Mouse (Mus musculus) kidney, embryonic 16.5 days (tissue): ENCODE results near the gene Aplnr. TPM values are rescaled to one million over a fixed set of nuclear protein-coding genes. Genes with fewer than 3 reads are reported as not detected.
A peak's percentile ranks its signal among the peaks of the same experiment; 100 is the strongest.

ENCODE experiments used
- ATAC-seq: fragments of 200-750 bp; cut with Nextera tagmentation; 2 replicates; pipeline ENCODE4 v1.8.0; 2017; ENCODE audit warnings: moderate TSS enrichment; ENCODE audit not compliant: low FRiP score, low TSS enrichment
- H3K27ac ChIP-seq: fragments of 300-500 bp; sonication (generic); 2 replicates; pipeline ENCODE4 v1.5.1; 2014; ENCODE audit warnings: low read length
- H3K27me3 ChIP-seq: fragments of 300-500 bp; sonication (generic); 2 replicates; pipeline ENCODE4 v1.6.1; 2014; ENCODE audit warnings: low read length, control low read depth, mixed read lengths; ENCODE audit not compliant: insufficient read depth
- H3K36me3 ChIP-seq: fragments of 300-500 bp; sonication (generic); 2 replicates; pipeline ENCODE4 v1.6.1; 2014; ENCODE audit warnings: low read length, control low read depth, mixed read lengths; ENCODE audit not compliant: insufficient read depth
- H3K4me1 ChIP-seq: fragments of 300-500 bp; sonication (generic); 2 replicates; pipeline ENCODE4 v1.6.1; 2014; ENCODE audit warnings: low read length, control low read depth, mixed read lengths; ENCODE audit not compliant: insufficient read depth
- H3K4me2 ChIP-seq: fragments of 300-500 bp; sonication (generic); replicated peaks from 2 replicates; pipeline ENCODE4 v1.6.1; 2014; ENCODE audit warnings: low read depth, low read length
- H3K4me3 ChIP-seq: fragments of 300-500 bp; sonication (generic); 2 replicates; pipeline ENCODE4 v1.5.1; 2014; ENCODE audit warnings: mild to moderate bottlenecking, low read length
- H3K9ac ChIP-seq: fragments of 300-500 bp; sonication (generic); replicated peaks from 2 replicates; pipeline ENCODE4 v1.6.1; 2014; ENCODE audit warnings: low read length
- H3K9me3 ChIP-seq: fragments of 300-500 bp; sonication (generic); 2 replicates; pipeline ENCODE4 v1.6.1; 2016; ENCODE audit warnings: low read length, control low read depth
- WGBS: fragments of 180-500 bp; shearing (Covaris S2); extraction: QIAGEN DNeasy Blood & Tissue Kit; methylation state at CpG from one replicate; pipeline ENCODE4 v1.1.7; 2014; 5-methylcytosine and 5-hydroxymethylcytosine counted together
- polyA plus RNA-seq: library from polyadenylated mRNA; unstranded; fragments of >200 nt; fragmentation: Nextera tagmentation; extraction: Ambion mirVana; gene quantifications from 2 replicates; pipeline ENCODE4 v1.2.1, GENCODE M21; 2015

The Aplnr gene
- polyA plus RNA-seq, 1 experiment from 2014 or later: 126 TPM

DNA sequence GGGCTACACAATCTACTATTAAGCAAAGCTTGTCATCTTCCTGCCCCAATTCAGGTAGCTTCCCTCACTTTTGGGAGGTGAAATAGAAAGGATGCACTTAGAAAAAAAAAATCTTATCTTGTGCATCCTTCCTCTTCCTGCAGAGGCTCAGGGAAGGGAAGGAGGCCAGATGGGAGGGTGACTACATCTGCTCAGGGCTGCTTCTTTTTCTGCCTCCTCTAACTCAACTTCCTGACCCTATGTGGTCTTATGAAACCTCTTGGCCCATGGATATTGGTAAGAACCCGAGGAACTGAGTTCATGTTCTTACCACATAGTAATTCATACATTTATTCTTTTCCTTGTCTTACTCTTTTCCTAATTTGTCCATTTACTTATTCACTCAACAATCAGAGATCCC lies 926 bp upstream of the Aplnr start:
- Histone ChIP-seq H3K4me1 (0 out of 2 replicates have a peak, but pooled peaks cover 4% of the 10 kb centered on the region), H3K9ac (no peak overlapping the region), H3K4me2 (no peak overlapping the region), H3K9me3 (no peaks in the 10 kb centered on the region), H3K27ac (no peak overlapping the region), H3K4me3 (no peak overlapping the region), H3K27me3 (no peaks in the 10 kb centered on the region), H3K36me3 (no peaks in the 10 kb centered on the region)
- no peak for ATAC-seq
- 36% methylated on average over 1 of the region's 1 CpGs for WGBS

DNA sequence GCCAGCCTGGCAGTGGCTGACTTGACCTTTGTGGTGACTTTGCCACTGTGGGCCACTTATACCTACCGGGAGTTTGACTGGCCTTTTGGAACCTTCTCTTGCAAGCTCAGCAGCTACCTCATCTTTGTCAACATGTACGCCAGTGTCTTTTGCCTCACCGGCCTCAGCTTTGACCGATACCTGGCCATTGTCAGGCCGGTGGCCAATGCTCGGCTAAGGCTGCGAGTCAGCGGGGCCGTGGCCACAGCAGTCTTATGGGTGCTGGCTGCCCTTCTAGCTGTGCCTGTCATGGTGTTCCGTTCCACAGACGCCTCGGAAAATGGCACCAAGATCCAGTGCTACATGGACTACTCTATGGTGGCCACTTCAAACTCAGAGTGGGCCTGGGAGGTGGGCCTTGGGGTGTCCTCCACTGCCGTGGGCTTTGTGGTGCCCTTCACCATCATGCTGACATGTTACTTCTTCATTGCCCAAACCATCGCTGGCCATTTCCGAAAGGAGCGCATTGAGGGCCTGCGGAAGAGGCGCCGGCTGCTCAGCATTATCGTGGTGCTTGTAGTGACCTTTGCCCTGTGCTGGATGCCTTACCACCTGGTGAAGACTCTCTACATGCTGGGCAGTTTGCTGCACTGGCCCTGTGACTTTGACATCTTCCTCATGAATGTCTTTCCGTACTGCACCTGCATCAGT lies 951 bp downstream of the Aplnr start:
- Histone ChIP-seq H3K27ac (peak overlapping the region; percentile 53), H3K9me3 (no peaks in the 10 kb centered on the region), H3K4me2 (peak overlapping the region; percentile 7; the same call in 1 of the 2 replicates), H3K4me3 (peak overlapping the region; percentile 41), H3K4me1 (no peaks in the 10 kb centered on the region), H3K27me3 (no peaks in the 10 kb centered on the region), H3K36me3 (no peaks in the 10 kb centered on the region), H3K9ac (peak overlapping the region; percentile 59)
- no peak for ATAC-seq
- 71% methylated on average over 21 of the region's 21 CpGs for WGBS

DNA sequence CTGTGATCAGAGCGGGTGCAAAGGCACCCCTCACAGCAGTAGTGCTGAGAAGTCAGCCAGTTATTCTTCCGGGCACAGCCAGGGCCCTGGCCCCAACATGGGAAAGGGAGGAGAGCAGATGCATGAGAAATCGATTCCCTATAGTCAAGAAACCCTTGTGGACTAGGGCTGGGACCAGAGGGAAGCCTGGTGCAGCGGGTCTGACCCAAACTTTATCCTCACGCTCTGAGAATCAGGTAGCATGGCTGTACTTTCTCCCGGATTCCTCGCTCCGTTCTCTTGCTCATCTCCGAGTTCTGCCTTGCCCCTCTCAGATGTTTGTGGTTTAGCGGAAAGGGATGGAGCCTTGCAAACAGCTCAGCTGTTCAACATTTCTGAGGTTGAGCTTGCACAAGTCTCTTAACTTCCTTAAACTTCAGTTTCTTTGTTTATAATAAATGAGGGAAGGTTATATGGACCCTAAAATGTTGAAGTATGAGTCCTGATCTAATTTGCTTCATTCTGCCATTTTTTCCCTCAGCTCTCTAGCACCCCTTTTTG lies 1.6 kb downstream of the Aplnr start:
- no peak for ATAC-seq
- WGBS: 57% methylated on average over 10 of the region's 10 CpGs
- peak overlapping the region; percentile 59 for H3K9ac ChIP-seq
- no peak overlapping the region for H3K4me2 ChIP-seq
- H3K27ac ChIP-seq: peak overlapping the region; percentile 47
- H3K4me1 ChIP-seq: no peaks in the 10 kb centered on the region
- peak overlapping the region; percentile 41 for H3K4me3 ChIP-seq
- H3K36me3 ChIP-seq: no peaks in the 10 kb centered on the region
- no peaks in the 10 kb centered on the region for H3K27me3 ChIP-seq
- no peaks in the 10 kb centered on the region for H3K9me3 ChIP-seq

DNA sequence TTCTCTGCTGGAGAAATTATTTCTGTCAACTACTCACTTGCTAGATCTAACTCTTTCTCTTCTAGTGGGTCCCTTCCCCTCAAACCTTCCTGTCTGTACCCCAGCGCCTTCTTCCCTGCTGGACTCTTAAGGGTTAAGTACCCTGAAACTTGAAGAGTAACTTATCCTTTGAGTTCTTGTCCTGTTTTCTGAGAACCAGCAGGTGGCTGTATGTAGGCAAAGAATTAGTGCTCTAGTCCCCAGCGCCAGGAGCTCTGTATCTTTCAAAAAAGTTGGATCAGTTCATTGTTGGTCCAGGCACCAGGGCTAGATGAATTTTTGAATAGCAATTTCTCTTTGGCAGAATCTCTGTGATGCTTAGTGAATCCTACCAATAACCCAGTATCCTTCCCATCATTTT lies 2.1 kb downstream of the Aplnr start:
- H3K9ac ChIP-seq: peak overlapping the region; percentile 59
- WGBS: 32% methylated on average over 2 of the region's 2 CpGs
- H3K36me3 ChIP-seq: no peaks in the 10 kb centered on the region
- H3K27ac ChIP-seq: peak overlapping the region; percentile 22; the same call in 1 of the 2 replicates
- no peak for ATAC-seq
- H3K4me1 ChIP-seq: no peaks in the 10 kb centered on the region
- H3K9me3 ChIP-seq: no peaks in the 10 kb centered on the region
- H3K4me2 ChIP-seq: no peak overlapping the region
- H3K27me3 ChIP-seq: no peaks in the 10 kb centered on the region
- H3K4me3 ChIP-seq: peak overlapping the region; percentile 41

DNA sequence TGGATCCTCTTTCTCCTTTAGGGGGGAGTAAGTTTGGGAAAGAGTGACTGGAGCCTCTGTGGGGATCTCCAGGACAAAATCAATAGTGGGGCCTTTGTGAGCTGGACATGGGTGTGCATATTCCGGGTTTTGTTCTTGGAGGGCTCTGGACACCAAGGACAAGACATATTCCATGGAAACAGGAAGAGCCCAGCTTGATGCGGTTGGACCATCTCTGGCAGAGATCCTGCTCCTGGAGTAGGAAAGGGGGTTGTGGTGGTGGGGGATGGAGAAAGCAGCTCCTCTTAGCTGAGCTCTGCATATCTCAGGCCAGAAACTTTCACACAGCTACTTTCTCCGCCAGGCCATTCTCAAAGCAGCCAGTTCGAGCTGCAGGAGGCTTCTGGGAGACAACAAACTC lies 3.4 kb downstream of the Aplnr start:
- peak overlapping the region; percentile 41 for H3K4me3 ChIP-seq
- H3K9ac ChIP-seq: peak overlapping the region; percentile 59; the same call in 1 of the 2 replicates
- no peak for ATAC-seq
- H3K4me2 ChIP-seq: 0 out of 2 replicates have a peak overlapping the region, but pooled peaks have one; percentile 11
- no peaks in the 10 kb centered on the region for H3K27me3 ChIP-seq
- no peaks in the 10 kb centered on the region for H3K9me3 ChIP-seq
- WGBS: 70% methylated on average over 4 of the region's 4 CpGs
- peak overlapping the region; percentile 14; the same call in 1 of the 2 replicates for H3K27ac ChIP-seq
- no peaks in the 10 kb centered on the region for H3K36me3 ChIP-seq
- no peaks in the 10 kb centered on the region for H3K4me1 ChIP-seq

DNA sequence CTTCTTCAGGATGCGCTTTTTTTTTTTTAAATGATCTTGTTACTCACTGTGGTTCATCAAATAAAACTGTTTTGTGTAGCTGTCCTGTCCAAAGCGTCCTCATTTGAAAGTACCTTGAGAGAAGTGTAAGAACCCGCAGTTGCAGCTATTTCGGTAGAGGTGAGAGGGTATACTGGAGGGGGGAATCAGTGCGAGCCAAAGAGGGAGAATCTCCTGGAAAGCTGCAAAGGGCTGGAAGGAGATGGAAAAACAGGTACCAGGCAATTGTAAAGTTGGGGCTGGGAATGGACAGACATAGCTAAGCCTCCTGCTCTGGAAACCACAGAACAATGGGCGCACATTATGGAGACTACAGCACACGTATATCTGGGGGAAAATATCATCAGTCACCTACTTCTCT lies 3.8 kb downstream of the Aplnr start:
- Histone ChIP-seq H3K36me3 (no peaks in the 10 kb centered on the region), H3K9ac (0 out of 2 replicates have a peak overlapping the region, but pooled peaks have one; percentile 17), H3K4me2 (peak overlapping the region; percentile 27), H3K9me3 (no peaks in the 10 kb centered on the region), H3K27me3 (no peaks in the 10 kb centered on the region), H3K4me1 (no peaks in the 10 kb centered on the region), H3K4me3 (peak overlapping the region; percentile 41), H3K27ac (no peak overlapping the region)
- WGBS: 71% methylated on average over 7 of the region's 7 CpGs
- ATAC-seq: no peak

DNA sequence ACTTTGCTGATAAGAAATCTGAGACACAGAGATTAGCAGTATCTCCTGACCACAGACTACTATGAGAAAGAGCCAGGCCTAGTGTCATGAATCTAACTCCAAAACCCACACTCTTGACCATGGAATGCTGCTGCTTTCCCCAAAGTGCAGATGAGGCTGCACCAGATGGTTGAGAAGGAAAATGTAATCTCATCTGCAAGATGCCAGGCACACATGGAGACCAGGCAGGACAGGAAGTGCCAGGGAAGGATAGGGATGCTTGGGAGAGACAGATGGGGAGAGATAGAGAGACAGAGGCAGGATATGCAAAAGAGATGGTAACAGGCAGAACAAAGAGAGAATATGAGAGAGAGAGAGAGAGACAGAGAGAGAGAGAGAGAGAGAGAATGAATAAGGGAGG lies 4.8 kb downstream of the Aplnr start:
- H3K27me3 ChIP-seq: no peaks in the 10 kb centered on the region
- no peaks in the 10 kb centered on the region for H3K36me3 ChIP-seq

DNA sequence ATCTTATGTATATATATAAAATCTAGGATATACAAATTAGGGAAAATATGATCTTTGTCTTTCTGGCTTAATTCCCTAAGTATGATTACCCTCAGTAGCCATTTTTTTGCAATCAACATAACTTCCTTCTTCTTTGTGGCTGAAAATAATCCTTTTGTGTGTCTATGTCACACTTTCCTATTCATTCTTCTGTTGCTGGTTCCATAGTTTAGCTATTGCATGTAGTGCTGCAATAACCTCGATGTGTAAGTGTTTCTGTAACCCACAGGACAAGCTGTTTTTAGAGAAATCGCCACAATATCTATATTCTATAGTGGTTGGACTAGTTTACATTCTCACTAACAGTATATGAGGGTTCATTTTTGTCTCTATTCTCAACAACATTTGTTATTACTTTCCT lies 8.9 kb downstream of the Aplnr start:
- Histone ChIP-seq H3K27ac (no peak overlapping the region), H3K9ac (no peak overlapping the region), H3K27me3 (no peaks in the 10 kb centered on the region), H3K36me3 (no peaks in the 10 kb centered on the region), H3K4me1 (no peaks in the 10 kb centered on the region), H3K9me3 (no peaks in the 10 kb centered on the region), H3K4me2 (no peak overlapping the region), H3K4me3 (no peak overlapping the region)
- no peak for ATAC-seq
- WGBS: 87% methylated on average over 2 of the region's 2 CpGs

More for the DNA sequence above, 4.8 kb downstream of the Aplnr start:
- no peak for ATAC-seq
- Histone ChIP-seq H3K4me3 (no peak overlapping the region), H3K4me2 (peak overlapping the region; percentile 27), H3K9me3 (no peaks in the 10 kb centered on the region), H3K27ac (no peak overlapping the region), H3K4me1 (no peaks in the 10 kb centered on the region), H3K9ac (no peak overlapping the region)

DNA sequence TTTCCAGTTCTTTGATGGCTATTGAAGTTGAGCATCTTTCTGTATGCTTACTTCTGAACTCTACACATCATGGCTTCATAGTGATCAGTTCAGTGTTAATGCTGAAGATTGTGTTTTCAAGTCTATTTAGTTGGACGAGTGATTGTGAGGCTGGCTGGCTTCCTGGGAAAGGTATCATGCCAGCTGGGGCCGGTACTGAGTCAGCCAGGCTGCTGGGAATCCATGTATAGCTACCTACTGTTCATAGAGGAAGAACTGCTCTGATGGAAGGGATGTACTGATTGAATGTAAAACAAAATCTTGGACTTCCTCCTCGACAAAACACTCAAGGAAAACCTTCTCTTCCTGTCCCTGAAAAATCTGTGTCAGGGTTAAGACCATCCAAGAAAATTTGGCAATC lies 9.3 kb downstream of the Aplnr start:
- Histone ChIP-seq H3K27ac (no peak overlapping the region), H3K9ac (no peak overlapping the region), H3K9me3 (no peaks in the 10 kb centered on the region), H3K27me3 (no peaks in the 10 kb centered on the region), H3K4me2 (no peak overlapping the region), H3K4me3 (no peak overlapping the region), H3K4me1 (no peaks in the 10 kb centered on the region), H3K36me3 (no peaks in the 10 kb centered on the region)
- ATAC-seq: no peak
- 73% methylated on average over 3 of the region's 3 CpGs for WGBS

DNA sequence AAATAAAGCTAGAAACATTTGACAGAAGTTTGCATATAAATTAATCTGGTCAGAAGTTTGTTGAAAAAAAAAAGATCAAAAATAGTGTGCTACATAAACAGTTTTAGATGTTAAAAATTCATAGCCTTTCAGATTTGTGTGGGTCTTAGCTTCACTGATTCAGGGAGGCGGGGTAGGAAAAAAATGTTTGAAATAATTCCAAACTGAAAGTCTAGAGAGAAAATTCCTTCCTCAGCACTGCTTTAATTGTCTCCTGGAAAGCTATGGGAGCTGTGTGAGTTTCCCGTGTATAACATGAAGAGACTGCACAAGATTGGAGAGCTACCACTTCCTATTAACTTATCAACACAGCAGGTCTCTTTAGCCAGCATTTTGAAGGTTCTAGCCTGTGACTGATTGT lies 11.5 kb downstream of the Aplnr start:
- 75% methylated on average over 2 of the region's 2 CpGs for WGBS
- Histone ChIP-seq H3K27me3 (no peaks in the 10 kb centered on the region), H3K27ac (no peak overlapping the region), H3K36me3 (no peaks in the 10 kb centered on the region), H3K4me1 (no peaks in the 10 kb centered on the region), H3K9ac (no peak overlapping the region), H3K4me2 (no peak overlapping the region), H3K4me3 (no peak overlapping the region), H3K9me3 (no peaks in the 10 kb centered on the region)
- ATAC-seq: no peak
